Mouse (Mus musculus): ENCODE results near the gene Tdg.
A peak's percentile ranks its signal among the peaks of the same experiment; 100 is the strongest.
"Not testable (repeated sequence)": the region's sequence is repeated elsewhere in the genome, so short reads cannot be mapped to it uniquely, and the experiment has no call there.

Tdg gene

GRCm38 (mm10) chr10:82629586-82630255 is at the start of gene Tdg:
Tdg (plus strand) TSS chr10:82629828.
- peak; percentile 96 for DNase-seq

- not testable (repeated sequence) for DNase-seq
Measured at GRCm38 (mm10) chr10:82589673-82590072, 40.0 kb upstream of the Tdg start.

- DNase-seq, result not testable (repeated sequence)
Measured at GRCm38 (mm10) chr10:82594421-82594820, 35.2 kb upstream of the Tdg start.

- no peak for DNase-seq
Measured at GRCm38 (mm10) chr10:82622235-82622634, 7.4 kb upstream of the Tdg start.

- DNase-seq, result peak; percentile 95
Measured at GRCm38 (mm10) chr10:82622671-82623552, 6.7 kb upstream of the Tdg start, which contains the start of gene 1190007I07Rik. 1190007I07Rik (minus strand) TSS chr10:82623228.

GRCm38 (mm10) chr10:82623553-82623932 is 6.1 kb upstream of the Tdg start:
- not testable (repeated sequence) for DNase-seq

- DNase-seq, result peak; percentile 30
Measured at GRCm38 (mm10) chr10:82629111-82629585, 480 bp upstream of the Tdg start.

GRCm38 (mm10) chr10:82630497-82630896 is 869 bp downstream of the Tdg start:
- no peak for DNase-seq

GRCm38 (mm10) chr10:82631133-82631532 is 1.5 kb downstream of the Tdg start:
- no peak for DNase-seq

GRCm38 (mm10) chr10:82632496-82633280 is 3.1 kb downstream of the Tdg start:
- DNase-seq, result no peak

GRCm38 (mm10) chr10:82634348-82634747 is 4.7 kb downstream of the Tdg start:
- no peak for DNase-seq

- DNase-seq, result no peak
Measured at GRCm38 (mm10) chr10:82636321-82636720, 6.7 kb downstream of the Tdg start.

- no peak for DNase-seq
Measured at GRCm38 (mm10) chr10:82639032-82639698, 9.5 kb downstream of the Tdg start.

- no peak for DNase-seq
Measured at GRCm38 (mm10) chr10:82641481-82641880, 11.9 kb downstream of the Tdg start.

GRCm38 (mm10) chr10:82646083-82646482 is 16.5 kb downstream of the Tdg start:
- DNase-seq, result no peak

- DNase-seq, result no peak
Measured at GRCm38 (mm10) chr10:82647205-82647811, 17.7 kb downstream of the Tdg start.

- DNase-seq, result no peak
Measured at GRCm38 (mm10) chr10:82651221-82651620, 21.6 kb downstream of the Tdg start.

- DNase-seq, result no peak
Measured at GRCm38 (mm10) chr10:82652625-82653024, 23.0 kb downstream of the Tdg start.

GRCm38 (mm10) chr10:82654581-82654980 is 25.0 kb downstream of the Tdg start:
- no peak for DNase-seq

- no peak for DNase-seq
Measured at GRCm38 (mm10) chr10:82661820-82662219, 32.2 kb downstream of the Tdg start.

GRCm38 (mm10) chr10:82662267-82662990 is 32.8 kb downstream of the Tdg start:
- DNase-seq, result no peak
